Mouse (Mus musculus) liver, embryonic 14.5 days (tissue): ENCODE measurements around the gene Samd7. TPM values are rescaled to one million over a fixed set of nuclear protein-coding genes. Genes with fewer than 3 reads are reported as not detected.

Experiments used
- ATAC-seq: fragments of 200-750 bp; cut with Nextera tagmentation; 2 replicates; pipeline ENCODE4 v1.8.0; 2017; ENCODE audit warnings: moderate number of reproducible peaks, mild to moderate bottlenecking, moderate library complexity; ENCODE audit not compliant: insufficient read depth
- DNase-seq, 3 experiments: peaks; one replicate each; pipeline ENCODE4 v3.0.0-alpha.2; 2012 to 2013; ENCODE audit warnings: low read depth in 3 of 3, low spot score in 3 of 3
- H3K27ac ChIP-seq: fragments of 300-500 bp; sonication (generic); 2 replicates; pipeline ENCODE4 v1.5.1; 2014; ENCODE audit warnings: moderate library complexity, mild to moderate bottlenecking, control low read depth, inconsistent platforms
- H3K27me3 ChIP-seq: fragments of 300-500 bp; sonication (generic); 2 replicates; pipeline ENCODE4 v1.6.1; 2014; ENCODE audit warnings: mild to moderate bottlenecking, low read length, moderate library complexity; ENCODE audit not compliant: control insufficient read depth, insufficient read depth
- H3K36me3 ChIP-seq: fragments of 300-500 bp; sonication (generic); replicated peaks from 2 replicates; pipeline ENCODE4 v1.6.1; 2014; ENCODE audit warnings: low read depth; ENCODE audit not compliant: control insufficient read depth, insufficient read depth
- H3K4me1 ChIP-seq, 2 experiments: fragments of 200-500 bp in 1 of 2; fragments of 300-500 bp in 1 of 2; sonication (generic) in 1 of 2; replicated peaks; 2 replicates each; pipeline ENCODE4 v1.6.1; 2012 to 2014; ENCODE audit warnings: antibody characterized with exemption in 1 of 2, inconsistent platforms in 1 of 2, low read length in 1 of 2; ENCODE audit not compliant: control insufficient read depth in 2 of 2, insufficient read depth in 2 of 2
- H3K4me2 ChIP-seq: fragments of 300-500 bp; sonication (generic); 2 replicates; pipeline ENCODE4 v1.6.1; 2014; ENCODE audit warnings: low read depth, mild to moderate bottlenecking, control low read depth, moderate library complexity
- H3K4me3 ChIP-seq, 2 experiments: fragments of 200-500 bp in 1 of 2; fragments of 300-500 bp in 1 of 2; sonication (generic) in 1 of 2; 2 replicates each; pipeline ENCODE4 v1.5.1; 2012 to 2014; ENCODE audit warnings: low read depth in 2 of 2, low read length in 2 of 2, mild to moderate bottlenecking in 2 of 2, control low read depth in 1 of 2, inconsistent platforms in 1 of 2, moderate library complexity in 1 of 2; ENCODE audit not compliant: insufficient read depth in 1 of 2
- H3K9ac ChIP-seq: fragments of 300-500 bp; sonication (generic); replicated peaks from 2 replicates; pipeline ENCODE4 v1.6.1; 2014; ENCODE audit warnings: mild to moderate bottlenecking, control low read depth, moderate library complexity
- H3K9me3 ChIP-seq: fragments of 300-500 bp; sonication (generic); 2 replicates; pipeline ENCODE4 v1.6.1; 2016; ENCODE audit warnings: low read length, mixed read lengths; ENCODE audit not compliant: control insufficient read depth
- CTCF ChIP-seq: IDR thresholded peaks from 2 replicates; pipeline ENCODE4 v1.5.1; 2016; ENCODE audit warnings: antibody characterized with exemption, low read depth, control low read depth
- EP300 ChIP-seq: IDR thresholded peaks from 2 replicates; pipeline ENCODE4 v1.6.1; 2016; ENCODE audit warnings: antibody characterized with exemption, low read depth
- WGBS: fragments of 180-500 bp; shearing (Covaris S2); extraction: QIAGEN DNeasy Blood & Tissue Kit; methylation state at CpG from one replicate; pipeline ENCODE4 v1.1.7; 2014; ENCODE audit not compliant: insufficient replicate concordance; 5-methylcytosine and 5-hydroxymethylcytosine counted together
- polyA plus RNA-seq, 2 experiments: library from polyadenylated mRNA; depleted of rRNA in 1 of 2; stranded (reverse) in 1 of 2; unstranded in 1 of 2; fragments of >200 nt; fragmentation: Nextera tagmentation in 1 of 2; extraction: Ambion mirVana in 1 of 2; gene quantifications; 2 replicates each; pipeline versions ENCODE4 v1.2.1 to v1.2.3; 2012 to 2014

The Samd7 gene
- polyA plus RNA-seq, 2 experiments: 0.07 TPM; not detected in 1

- Histone ChIP-seq H3K36me3 (no peaks in the 10 kb centered on the region), H3K4me2 (no peak overlapping the region), H3K9me3 (no peaks in the 10 kb centered on the region), H3K27me3 (no peaks in the 10 kb centered on the region), H3K4me1 (peaks cover 2 to 3% of the 10 kb centered on the region in 2 experiments; a peak in 2 of 4 replicates), H3K9ac (no peak overlapping the region), H3K4me3 (no peak overlapping the region), H3K27ac (no peak overlapping the region)
- no peak for TF ChIP-seq EP300
- TF ChIP-seq CTCF: no peak
- 33% methylated on average over 5 of the region's 5 CpGs for WGBS
- no peak for DNase-seq
- no peak for ATAC-seq
These were observed 42.4 kb downstream of the Samd7 start for GRCm38 (mm10) chr3:30788531-30788930.

- H3K4me2 ChIP-seq: peak within 1 kb of the TSS; percentile 68
- TF ChIP-seq EP300 (peak; percentile 71), CTCF (no peak; the same call in 1 of the 2 replicates)
- peak within 1 kb of the TSS; percentile 98 to 100 for H3K4me3 ChIP-seq
- ATAC-seq: peak; percentile 92
- peak within 1 kb of the TSS; percentile 78 for H3K27ac ChIP-seq
- H3K4me1 ChIP-seq: peaks cover 5 to 7% of the 10 kb centered on the region in 2 experiments; a peak in 3 of 4 replicates
- H3K9me3 ChIP-seq: no peaks in the 10 kb centered on the region
- H3K36me3 ChIP-seq: no peaks in the 10 kb centered on the region
- DNase-seq: peak; percentile 79 to 84 (median 82)
- H3K9ac ChIP-seq: peak within 1 kb of the TSS; percentile 98
- H3K27me3 ChIP-seq: no peaks in the 10 kb centered on the region
- under 1% methylated on average over 61 of the region's 62 CpGs for WGBS
These were observed 46.8 kb downstream of the Samd7 start, which contains the start of gene Sec62 for GRCm38 (mm10) chr3:30792737-30793402. Gene Sec62, plus strand, starts transcription at chr3:30792875.

- Histone ChIP-seq H3K4me1 (peaks cover 5% of the 10 kb centered on the region in 2 experiments; a peak in 3 of 4 replicates), H3K4me3 (peak overlapping the region; percentile 98 to 100), H3K27ac (peak overlapping the region; percentile 78), H3K9ac (peak overlapping the region; percentile 98), H3K36me3 (no peaks in the 10 kb centered on the region), H3K9me3 (no peaks in the 10 kb centered on the region), H3K4me2 (peak overlapping the region; percentile 68), H3K27me3 (no peaks in the 10 kb centered on the region)
- WGBS: under 1% methylated on average over 57 of the region's 75 CpGs
- DNase-seq: peak; percentile 20 to 37 (median 26)
- ATAC-seq: peak; percentile 77
- TF ChIP-seq EP300 (no peak), CTCF (no peak)
These were observed 47.5 kb downstream of the Samd7 start for GRCm38 (mm10) chr3:30793403-30794221.

GRCm38 (mm10) chr3:30802171-30802570 lies 56.1 kb downstream of the Samd7 start:
- H3K27ac ChIP-seq: no peak overlapping the region
- H3K4me1 ChIP-seq: no peaks in the 10 kb centered on the region
- no peaks in the 10 kb centered on the region for H3K9me3 ChIP-seq
- ATAC-seq: no peak
- H3K36me3 ChIP-seq: peaks cover 39% of the 10 kb centered on the region
- DNase-seq: no peak
- H3K27me3 ChIP-seq: no peaks in the 10 kb centered on the region
- no peak overlapping the region for H3K4me3 ChIP-seq
- H3K4me2 ChIP-seq: no peak overlapping the region
- TF ChIP-seq EP300: no peak
- TF ChIP-seq CTCF: no peak
- H3K9ac ChIP-seq: no peak overlapping the region
- 87% methylated on average over 3 of the region's 3 CpGs for WGBS

GRCm38 (mm10) chr3:30812881-30813280 lies 66.8 kb downstream of the Samd7 start:
- no peak for ATAC-seq
- Histone ChIP-seq H3K36me3 (peaks cover 52% of the 10 kb centered on the region), H3K9me3 (no peaks in the 10 kb centered on the region), H3K4me3 (no peak overlapping the region), H3K27me3 (no peaks in the 10 kb centered on the region), H3K4me1 (no peaks in the 10 kb centered on the region), H3K27ac (no peak overlapping the region), H3K9ac (no peak overlapping the region), H3K4me2 (no peak overlapping the region)
- WGBS: 67% methylated on average over 3 of the region's 3 CpGs
- TF ChIP-seq EP300 (no peak), CTCF (no peak)
- DNase-seq: no peak

Other genes with a start within 250 kb of the Samd7 start
- 0.56 and 0.75 TPM in 2 replicates for gene Mecom, start 198.3 kb upstream of the Samd7 start, polyA plus RNA-seq (2012; rRNA removed)
- gene Mecom, start 198.3 kb upstream of the Samd7 start, polyA plus RNA-seq (2014; fragmentation: Nextera tagmentation; extraction: Ambion mirVana): 0.66 and 0.67 TPM in 2 replicates
- not detected in 2 replicates for gene Actrt3, start 146.4 kb upstream of the Samd7 start, polyA plus RNA-seq (2012; rRNA removed)
- gene Actrt3, start 146.4 kb upstream of the Samd7 start, polyA plus RNA-seq (2014; fragmentation: Nextera tagmentation; extraction: Ambion mirVana): not detected in 2 replicates
- gene Mynn, start 144.2 kb upstream of the Samd7 start, polyA plus RNA-seq (2012; rRNA removed): 3.5 and 5.8 TPM in 2 replicates
- 10.7 and 13.2 TPM in 2 replicates for gene Mynn, start 144.2 kb upstream of the Samd7 start, polyA plus RNA-seq (2014; fragmentation: Nextera tagmentation; extraction: Ambion mirVana)
- not detected in 2 replicates for gene Lrriq4, start 101.8 kb upstream of the Samd7 start, polyA plus RNA-seq (2012; rRNA removed)
- gene Lrriq4, start 101.8 kb upstream of the Samd7 start, polyA plus RNA-seq (2014; fragmentation: Nextera tagmentation; extraction: Ambion mirVana): not detected in 2 replicates
- 0.02 TPM in 1 of 2 replicates, not detected in the other for gene Lrrc34, start 98.4 kb upstream of the Samd7 start, polyA plus RNA-seq (2012; rRNA removed)
- gene Lrrc34, start 98.4 kb upstream of the Samd7 start, polyA plus RNA-seq (2014; fragmentation: Nextera tagmentation; extraction: Ambion mirVana): 0.09 TPM in 1 of 2 replicates, not detected in the other
- 0.02 TPM in 1 of 2 replicates, not detected in the other for gene Lrrc31, start 46.5 kb upstream of the Samd7 start, polyA plus RNA-seq (2012; rRNA removed)
- not detected in 2 replicates for gene Lrrc31, start 46.5 kb upstream of the Samd7 start, polyA plus RNA-seq (2014; fragmentation: Nextera tagmentation; extraction: Ambion mirVana)
- 16.3 and 24.4 TPM in 2 replicates for gene Sec62, start 46.6 kb downstream of the Samd7 start, polyA plus RNA-seq (2012; rRNA removed)
- gene Sec62, start 46.6 kb downstream of the Samd7 start, polyA plus RNA-seq (2014; fragmentation: Nextera tagmentation; extraction: Ambion mirVana): 57.7 and 57.8 TPM in 2 replicates
- gene Gpr160, start 109.7 kb downstream of the Samd7 start, polyA plus RNA-seq (2012; rRNA removed): 1.4 and 1.5 TPM in 2 replicates
- gene Gpr160, start 109.7 kb downstream of the Samd7 start, polyA plus RNA-seq (2014; fragmentation: Nextera tagmentation; extraction: Ambion mirVana): 2.5 and 4.8 TPM in 2 replicates
- 2.6 and 2.9 TPM in 2 replicates for gene Phc3, start 223.1 kb downstream of the Samd7 start, polyA plus RNA-seq (2012; rRNA removed)
- 1.5 and 1.9 TPM in 2 replicates for gene Phc3, start 223.1 kb downstream of the Samd7 start, polyA plus RNA-seq (2014; fragmentation: Nextera tagmentation; extraction: Ambion mirVana)
- 3.4 and 4.6 TPM in 2 replicates for gene Prkci, start 249.5 kb downstream of the Samd7 start, polyA plus RNA-seq (2012; rRNA removed)
- gene Prkci, start 249.5 kb downstream of the Samd7 start, polyA plus RNA-seq (2014; fragmentation: Nextera tagmentation; extraction: Ambion mirVana): 5.1 and 5.3 TPM in 2 replicates